Mouse (Mus musculus) testis, adult 2 months (tissue): ENCODE results near the gene Nectin4.

ENCODE experiments used
- CTCF ChIP-seq: fragments of 200-500 bp; IDR thresholded peaks from 2 replicates; pipeline ENCODE4 v1.5.1; 2012; ENCODE audit warnings: low read depth, mild to moderate bottlenecking, inconsistent platforms, low read length, moderate library complexity; ENCODE audit not compliant: control insufficient read depth, insufficient read depth, insufficient replicate concordance
- POLR2A ChIP-seq: fragments of 200-500 bp; IDR thresholded peaks from 2 replicates; pipeline ENCODE4 v1.6.1; 2012; ENCODE audit warnings: low read depth, mild to moderate bottlenecking, inconsistent platforms, low read length, moderate library complexity; ENCODE audit not compliant: control insufficient read depth

GRCm38 (mm10) chr1:171412001-171412441 lies 42.1 kb downstream of the Nectin4 start:
- no peak for TF ChIP-seq CTCF
- no peak for TF ChIP-seq POLR2A
